Mouse (Mus musculus) CH12.LX (cell line): ENCODE results near the gene Bscl2.
A peak's percentile ranks its signal among the peaks of the same experiment; 100 is the strongest.

Experiments used
- BHLHE40 ChIP-seq: IDR thresholded peaks from 2 replicates; pipeline ENCODE4 v1.6.1; 2011; ENCODE audit warnings: mild to moderate bottlenecking, low read depth, low read length, improper control_type of control experiment
- CHD2 ChIP-seq: IDR thresholded peaks from 2 replicates; pipeline ENCODE4 v1.6.1; 2011; ENCODE audit warnings: low read length, improper control_type of control experiment
- CTCF ChIP-seq, 2 experiments: IDR thresholded peaks in 1 of 2; conservative IDR thresholded peaks in 1 of 2; 2 replicates each; pipeline ENCODE4 v1.5.1; 2011 to 2012; ENCODE audit warnings: low read depth in 2 of 2, low read length in 2 of 2, improper control_type of control experiment in 1 of 2, inconsistent platforms in 1 of 2, mild to moderate bottlenecking in 1 of 2, moderate library complexity in 1 of 2
- EP300 ChIP-seq: IDR thresholded peaks from 2 replicates; pipeline ENCODE4 v1.6.1; 2011; ENCODE audit warnings: low read length, improper control_type of control experiment
- GABPA ChIP-seq: IDR thresholded peaks from 2 replicates; pipeline ENCODE4 v1.6.1; 2012; ENCODE audit warnings: low read depth, low read length, improper control_type of control experiment, inconsistent platforms; ENCODE audit not compliant: insufficient replicate concordance
- IRF4 ChIP-seq: IDR thresholded peaks from 2 replicates; pipeline ENCODE4 v1.6.1; 2014; ENCODE audit warnings: low read depth, mild to moderate bottlenecking, inconsistent platforms, low read length, improper control_type of control experiment
- JUN ChIP-seq: IDR thresholded peaks from 2 replicates; pipeline ENCODE4 v1.6.1; 2011; ENCODE audit warnings: low read depth, mild to moderate bottlenecking, low read length, improper control_type of control experiment, moderate library complexity; ENCODE audit not compliant: insufficient read depth
- MEF2A ChIP-seq: IDR thresholded peaks from 2 replicates; pipeline ENCODE4 v1.6.1; 2014; ENCODE audit warnings: low read depth, mild to moderate bottlenecking, inconsistent platforms, low read length, improper control_type of control experiment, borderline replicate concordance
- NELFE ChIP-seq: IDR thresholded peaks from 2 replicates; pipeline ENCODE4 v1.6.1; 2011; ENCODE audit warnings: low read depth, low read length, improper control_type of control experiment
- NRF1 ChIP-seq: IDR thresholded peaks from 2 replicates; pipeline ENCODE4 v1.6.1; 2014; ENCODE audit warnings: low read depth, mild to moderate bottlenecking, inconsistent platforms, low read length, improper control_type of control experiment, moderate library complexity
- POLR2A ChIP-seq: IDR thresholded peaks from 2 replicates; pipeline ENCODE4 v1.6.1; 2011; ENCODE audit warnings: low read depth, mild to moderate bottlenecking, improper control_type of control experiment, low read length
- SIN3A ChIP-seq: IDR thresholded peaks from 2 replicates; pipeline ENCODE4 v1.6.1; 2012; ENCODE audit warnings: low read length, improper control_type of control experiment, inconsistent platforms
- ZNF384 ChIP-seq: IDR thresholded peaks from 2 replicates; pipeline ENCODE4 v1.6.1; 2012; ENCODE audit warnings: low read depth, low read length, improper control_type of control experiment, inconsistent platforms

GRCm38 (mm10) chr19:8897865-8898495, 60.7 kb downstream of the Bscl2 start, which contains the start of gene Ganab:
- TF ChIP-seq CTCF (conservative IDR thresholded peaks at IDR 0.05 in 1 of 2, IDR thresholded peaks at IDR 0.05 in 1 of 2; ENCODE audit: low read depth in 2 of 2, low read length in 2 of 2) = no peak
- peak; percentile 14; the same call in 1 of the 2 replicates for TF ChIP-seq MEF2A
- no peak for TF ChIP-seq ZNF384
- TF ChIP-seq BHLHE40 = no peak; the same call in 1 of the 2 replicates
- TF ChIP-seq EP300 = no peak
- peak; percentile 43 for TF ChIP-seq IRF4
- peak; percentile 60 for TF ChIP-seq CHD2
- peak; percentile 72 for TF ChIP-seq SIN3A
- peak; percentile 62 for TF ChIP-seq NRF1
- TF ChIP-seq POLR2A = peak; percentile 88
- peak; percentile 77 for TF ChIP-seq NELFE
- TF ChIP-seq GABPA = no peak; the same call in 1 of the 2 replicates
- TF ChIP-seq JUN = no peak
